Mouse (Mus musculus) mouse trophoblast stem cell (cell line): ENCODE results near the gene Ubb.

Source experiments
- in situ Hi-C, 2 experiments: fragments of 300-500 bp; cut with MseI, MboI; formaldehyde crosslinking; loops; 2 replicates in 1 of 2; 3 replicates in 1 of 2; pipeline ENCODE4 v1.15.1; 2025

Gene Ubb

DNA sequence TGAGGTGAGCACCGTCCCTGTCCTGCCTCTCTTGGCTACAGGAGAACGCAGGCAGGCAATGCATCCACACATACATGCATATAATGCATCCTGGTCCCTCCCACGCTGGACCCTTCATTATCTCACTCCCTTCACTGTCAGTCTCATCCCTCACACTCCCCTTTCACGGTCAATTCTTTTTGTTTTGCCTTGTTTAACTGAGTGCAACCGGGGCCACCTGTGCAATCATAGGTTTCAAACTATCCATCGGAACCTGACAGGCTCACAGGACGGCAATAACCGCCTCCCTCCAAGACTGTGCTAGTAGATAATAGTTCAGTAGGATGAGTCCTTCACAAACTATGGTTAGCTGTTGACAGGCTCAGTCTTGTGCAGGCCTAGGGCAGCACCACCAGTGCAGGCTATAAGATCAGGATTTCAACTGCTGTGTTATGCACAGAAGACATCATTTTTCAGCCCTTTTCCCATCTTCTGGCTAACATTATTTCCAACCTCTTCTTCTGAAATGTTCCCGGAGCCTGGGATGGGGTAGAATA lies 33.8 kb downstream of the Ubb start:
- in situ Hi-C loops = no loop called here

- in situ Hi-C loops = no loop called here
Observed at GRCm38 (mm10) chr11:62587034-62587433, 36.1 kb downstream of the Ubb start.

GRCm38 (mm10) chr11:62589391-62589790 lies 38.4 kb downstream of the Ubb start:
- in situ Hi-C loops = no loop called here

DNA sequence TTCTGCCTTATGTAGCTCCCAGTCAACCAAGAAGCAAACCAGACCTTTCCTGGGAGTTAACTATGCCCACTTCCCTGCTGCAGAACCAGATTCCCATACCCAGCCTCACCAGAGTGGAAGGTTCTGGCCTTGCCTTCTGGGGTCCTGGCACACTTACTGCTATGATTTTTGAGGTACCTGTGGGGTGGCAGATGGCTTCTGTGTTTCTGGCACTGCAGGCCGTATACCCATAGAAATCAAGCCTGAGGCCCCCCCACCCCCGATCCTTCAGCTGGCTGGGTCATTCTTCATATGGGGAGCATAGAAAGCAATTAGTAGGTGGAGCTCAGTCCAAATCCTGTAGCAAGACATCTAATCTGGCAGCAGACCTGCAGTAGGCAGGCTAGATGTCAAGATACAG lies 40.1 kb downstream of the Ubb start:
- in situ Hi-C loops = no loop called here

- in situ Hi-C loops = no loop called here
Observed at GRCm38 (mm10) chr11:62591904-62592575, 41.1 kb downstream of the Ubb start.

- in situ Hi-C loops = no loop called here
Observed at GRCm38 (mm10) chr11:62598571-62598970, 47.6 kb downstream of the Ubb start.

- in situ Hi-C loops = no loop called here
Observed at GRCm38 (mm10) chr11:62601732-62602618, 51.0 kb downstream of the Ubb start.
